Mouse (Mus musculus): ENCODE measurements around the gene Fmo2. TPM values are rescaled to one million over a fixed set of nuclear protein-coding genes. Genes with fewer than 3 reads are reported as not detected.

Fmo2 gene
- total RNA-seq (2023) = under 1 TPM; 0.18 to 0.46 TPM

GRCm38 (mm10) chr1:162897838-162898811, at the start of gene Fmo2:
Gene Fmo2, minus strand, starts transcription at chr1:162898726.

DNA sequence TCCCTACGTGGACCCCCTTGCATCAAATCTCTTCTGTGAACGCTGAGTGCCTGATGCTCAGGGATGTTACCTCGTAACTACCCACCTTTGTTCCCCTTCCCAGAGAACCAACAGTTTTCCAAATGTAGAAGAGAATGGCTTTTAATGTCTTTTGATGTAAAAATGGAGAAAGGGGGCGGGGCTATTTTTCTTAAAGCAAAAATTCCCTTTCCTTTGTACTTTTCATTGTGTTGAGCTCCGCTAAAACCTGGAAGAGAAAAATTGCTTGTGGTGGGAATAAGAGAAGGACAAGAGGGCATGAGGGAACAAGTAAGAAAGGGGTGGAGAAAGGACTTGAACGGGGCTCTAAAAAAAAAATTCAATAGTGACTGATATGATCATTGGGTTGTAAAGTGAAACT, 38.9 kb upstream of the Fmo2 start, which contains the start of gene Fmo6:
TSS of gene Fmo6 (minus strand) at position 101 of the 400 bp plus-strand sequence.

GRCm38 (mm10) chr1:162866280-162866681, 32.2 kb downstream of the Fmo2 start, which contains the start of gene Fmo1:
Gene Fmo1, minus strand, starts transcription at chr1:162866610.

Other genes starting within 250 kb of the Fmo2 start
- gene Myocos, start 240.5 kb downstream of the Fmo2 start, total RNA-seq (2023) = not detected
- 100 to 1,000 TPM; 216 to 228 TPM for gene Prrc2c, start 158.2 kb downstream of the Fmo2 start, total RNA-seq (2023)
- gene Fmo4, start 84.8 kb downstream of the Fmo2 start, total RNA-seq (2023) = not detected
- gene Fmo1, start 32.1 kb downstream of the Fmo2 start, total RNA-seq (2023) = not detected
- gene Fmo6, start 38.8 kb upstream of the Fmo2 start, total RNA-seq (2023) = not detected
- not detected for gene Fmo3, start 85.8 kb upstream of the Fmo2 start, total RNA-seq (2023)
- not detected for gene Mroh9, start 186.9 kb upstream of the Fmo2 start, total RNA-seq (2023)